Mouse (Mus musculus): ENCODE measurements around the gene Rab26.

Rab26 gene

GRCm38 (mm10) chr17:24507806-24508460 lies 26.1 kb downstream of the Rab26 start:
- DNase-seq (ENCODE audit: low spot score in 2 of 2): no peak

DNA sequence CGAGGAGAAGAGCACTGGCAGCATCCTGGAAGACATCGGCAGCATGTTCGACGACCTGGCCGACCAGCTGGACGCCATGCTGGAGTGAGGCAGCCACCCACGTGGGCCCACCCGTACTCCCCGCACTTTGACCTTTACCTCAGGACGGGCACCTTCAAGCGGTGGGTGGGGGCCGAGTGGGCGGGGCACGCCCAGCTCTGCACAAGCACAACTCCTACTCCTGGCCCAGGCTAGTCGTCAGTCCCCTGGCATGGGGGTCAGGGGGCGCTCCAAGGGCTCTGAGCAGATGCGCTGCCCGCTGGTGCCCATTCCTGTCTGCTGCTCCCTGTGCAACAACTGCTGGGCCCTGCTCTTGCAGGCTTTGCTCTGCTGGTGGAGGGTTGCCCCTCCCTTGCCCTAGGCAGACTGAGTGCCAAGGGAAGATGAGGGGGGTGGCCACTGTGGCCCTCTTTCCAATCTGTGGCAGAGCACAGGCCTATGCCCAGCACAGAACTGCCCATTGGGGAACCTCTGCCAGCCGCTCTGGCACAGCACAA lies 26.8 kb downstream of the Rab26 start:
- no peak for DNase-seq (ENCODE audit: low spot score in 2 of 2)

DNA sequence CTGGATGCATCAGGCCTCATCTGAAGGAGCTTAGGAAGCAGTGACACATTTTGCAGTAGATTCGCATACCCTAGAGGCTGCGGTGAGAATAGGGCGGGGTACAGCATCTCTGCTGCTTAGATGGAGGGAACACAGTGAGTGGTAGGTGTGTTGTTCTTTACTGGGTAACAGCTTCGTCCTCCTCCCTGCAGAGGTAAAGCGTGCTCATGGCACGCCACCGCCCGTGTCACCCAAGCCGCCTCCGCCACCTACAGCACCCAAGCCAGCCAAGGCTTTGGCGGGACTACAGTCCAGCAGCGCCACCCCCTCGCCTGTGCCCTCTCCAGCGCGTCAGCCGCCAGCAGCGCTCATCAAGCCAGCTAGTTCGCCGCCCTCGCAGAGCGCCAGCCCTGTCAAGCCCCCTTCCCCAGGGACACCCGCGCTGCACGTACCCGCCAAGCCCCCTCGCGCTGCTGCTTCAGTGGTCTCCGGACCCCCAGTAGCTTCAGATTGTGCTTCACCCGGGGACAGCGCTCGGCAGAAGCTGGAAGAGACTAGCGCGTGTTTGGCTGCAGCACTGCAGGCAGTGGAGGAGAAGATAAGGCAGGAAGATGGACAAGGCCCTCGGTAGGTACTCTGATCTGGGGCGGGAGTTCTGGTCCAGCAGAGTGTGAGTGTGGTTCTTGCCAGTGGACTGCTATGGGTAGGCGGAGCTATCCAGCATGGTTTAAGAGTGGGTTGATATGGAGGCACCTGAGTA lies 27.5 kb downstream of the Rab26 start:
- DNase-seq (ENCODE audit: low spot score in 2 of 2): no peak

GRCm38 (mm10) chr17:24505286-24505955 lies 28.6 kb downstream of the Rab26 start:
- DNase-seq (ENCODE audit: low spot score in 2 of 2): no peak

GRCm38 (mm10) chr17:24504085-24504484 lies 29.9 kb downstream of the Rab26 start:
- DNase-seq (ENCODE audit: low spot score in 2 of 2): no peak

DNA sequence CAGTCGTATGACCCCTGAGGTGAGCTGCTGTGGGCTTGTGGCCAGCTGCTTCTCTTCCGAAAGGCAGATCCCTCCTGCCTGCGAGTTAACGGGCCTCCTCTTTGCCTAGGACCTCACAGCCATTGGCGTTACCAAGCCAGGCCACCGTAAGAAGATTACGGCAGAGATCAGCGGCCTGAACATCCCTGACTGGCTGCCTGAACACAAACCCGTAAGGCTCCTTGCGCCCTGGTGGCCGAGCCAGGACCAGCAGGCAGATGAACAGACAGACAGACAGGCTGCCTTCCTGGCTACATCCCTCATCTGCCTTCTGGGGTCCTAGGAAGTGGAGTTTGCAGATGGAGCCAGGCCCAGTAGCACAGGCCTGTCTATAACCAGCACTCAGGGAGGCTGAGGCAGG lies 31.8 kb downstream of the Rab26 start:
- DNase-seq (ENCODE audit: low spot score in 2 of 2): no peak

DNA sequence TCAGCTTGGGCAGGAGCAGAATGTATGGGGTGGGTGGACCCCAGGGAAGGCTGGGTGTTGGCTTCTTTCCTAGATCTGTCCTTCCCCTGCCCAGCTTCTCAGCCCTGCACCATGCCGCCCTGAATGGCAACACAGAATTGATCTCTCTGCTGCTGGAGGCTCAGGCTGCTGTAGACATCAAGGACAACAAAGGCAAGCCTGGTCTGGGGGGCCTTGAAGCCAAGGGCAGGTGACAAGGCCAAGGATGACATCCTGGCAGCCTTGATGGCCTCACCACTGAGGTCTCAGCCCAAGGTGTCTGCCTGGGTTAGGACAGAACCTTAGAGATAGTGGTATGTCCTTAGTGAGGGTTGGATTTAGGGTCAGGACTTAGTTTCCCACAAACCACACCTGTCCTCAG lies 38.0 kb downstream of the Rab26 start:
- DNase-seq (ENCODE audit: low spot score in 2 of 2): no peak

GRCm38 (mm10) chr17:24495443-24495842 lies 38.6 kb downstream of the Rab26 start:
- DNase-seq (ENCODE audit: low spot score in 2 of 2): no peak

DNA sequence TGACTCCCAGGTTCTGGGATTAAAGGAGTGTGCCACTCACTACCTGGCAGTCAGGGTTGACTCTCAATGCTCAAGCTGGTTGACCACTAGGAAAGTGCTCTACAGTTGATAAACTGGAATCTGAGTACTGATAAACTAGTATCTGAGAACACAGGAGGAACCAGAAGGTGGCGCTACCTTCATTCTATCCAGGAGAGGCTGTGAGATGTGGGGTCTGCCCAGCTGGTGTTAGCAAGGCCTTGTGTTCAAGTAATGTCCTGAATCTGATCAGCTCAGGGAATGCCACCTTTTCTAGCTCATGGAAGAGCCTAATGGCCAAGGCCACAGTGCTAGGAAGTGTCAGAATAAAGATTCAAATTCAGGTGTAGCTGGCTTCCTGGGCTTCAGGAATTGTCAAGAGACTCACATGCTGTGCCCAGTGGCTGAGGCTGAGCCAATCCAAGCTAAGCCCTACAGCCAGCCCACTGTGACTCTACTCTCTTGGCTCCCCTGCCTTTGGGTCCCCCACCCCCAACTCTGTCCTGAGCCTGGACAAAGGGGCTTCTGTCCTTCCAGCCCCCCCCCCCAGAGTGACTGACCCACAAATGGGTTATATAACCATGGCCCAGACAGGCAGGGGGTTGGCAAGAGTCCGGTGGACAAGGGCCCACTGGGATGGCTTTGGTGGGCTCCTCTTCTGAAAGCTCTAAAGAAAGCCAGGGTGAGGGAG lies 39.2 kb downstream of the Rab26 start:
- peak; percentile 22 to 48 for DNase-seq (ENCODE audit: low spot score in 2 of 2)

- DNase-seq (ENCODE audit: low spot score in 2 of 2): no peak
Observed at GRCm38 (mm10) chr17:24490399-24490798, 43.6 kb downstream of the Rab26 start.

GRCm38 (mm10) chr17:24489265-24490030 lies 44.6 kb downstream of the Rab26 start:
- DNase-seq (ENCODE audit: low spot score in 2 of 2): no peak

GRCm38 (mm10) chr17:24488662-24489264 lies 45.2 kb downstream of the Rab26 start:
- no peak for DNase-seq (ENCODE audit: low spot score in 2 of 2)

DNA sequence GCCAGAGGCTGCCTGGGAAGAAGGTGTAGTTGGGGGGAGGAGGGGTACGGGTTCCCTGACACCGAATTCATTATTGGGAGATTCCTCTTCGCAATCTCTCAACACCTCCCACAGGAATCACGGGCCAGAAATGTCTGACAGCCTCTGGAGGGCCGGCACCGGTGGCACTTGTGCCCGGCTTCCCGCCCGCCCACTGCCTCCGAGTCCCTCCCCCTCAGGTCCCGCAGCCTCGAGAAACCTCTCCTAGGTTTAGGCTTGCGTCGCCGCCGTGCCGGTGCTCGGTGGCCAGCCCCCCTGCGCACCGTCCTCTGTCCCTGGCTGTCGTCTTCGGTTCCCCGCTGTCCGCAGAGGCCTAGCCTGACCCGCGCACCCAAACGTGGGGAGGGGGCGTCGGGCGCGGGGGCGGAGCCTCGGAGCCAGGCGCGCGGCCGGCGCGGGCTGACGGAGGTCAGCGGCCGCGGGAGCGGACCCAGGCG lies 45.8 kb downstream of the Rab26 start, which contains the start of gene Caskin1:
TSS of gene Caskin1 (plus strand) at position 416 of the 476 bp plus-strand sequence.
- no peak for DNase-seq (ENCODE audit: low spot score in 2 of 2)

GRCm38 (mm10) chr17:24485090-24485860 lies 48.7 kb downstream of the Rab26 start:
- no peak for DNase-seq (ENCODE audit: low spot score in 2 of 2)

DNA sequence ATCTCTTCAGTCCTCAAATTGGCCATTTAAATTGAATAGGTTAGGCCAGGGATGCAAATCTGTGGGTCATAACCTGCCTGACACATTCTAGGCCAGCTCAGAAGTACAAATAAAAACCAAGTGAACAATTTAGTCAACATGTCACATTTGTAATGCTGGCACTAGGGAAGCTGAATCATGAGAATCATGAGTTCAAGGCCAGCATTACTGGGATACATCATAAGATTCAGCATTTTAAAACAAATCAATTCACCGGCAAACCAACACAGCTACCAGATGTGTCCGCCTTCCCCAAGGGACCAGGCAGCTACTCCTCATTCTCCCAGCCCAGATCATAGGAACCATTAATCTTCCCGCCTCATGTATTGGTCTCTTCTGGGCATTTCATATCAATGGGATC lies 50.5 kb downstream of the Rab26 start:
- no peak for DNase-seq (ENCODE audit: low spot score in 2 of 2)

- DNase-seq (ENCODE audit: low spot score in 2 of 2): no peak
Observed at GRCm38 (mm10) chr17:24481027-24481815, 52.8 kb downstream of the Rab26 start.

- DNase-seq (ENCODE audit: low spot score in 2 of 2): no peak
Observed at GRCm38 (mm10) chr17:24480201-24480826, 53.7 kb downstream of the Rab26 start.

- no peak for DNase-seq (ENCODE audit: low spot score in 2 of 2)
Observed at GRCm38 (mm10) chr17:24479431-24479830, 54.6 kb downstream of the Rab26 start.
